Mouse (Mus musculus) megakaryocyte progenitor cell, adult 5-6 weeks (primary cell): Measurements from ENCODE around the gene 1700034I23Rik. TPM values are rescaled to one million over a fixed set of nuclear protein-coding genes. Genes with fewer than 3 reads are reported as not detected.
"Not testable (repeated sequence)": the region's sequence is repeated elsewhere in the genome, so short reads cannot be mapped to it uniquely, and the experiment has no call there.

Source experiments
- ATAC-seq: replicated peaks from 2 replicates; pipeline ENCODE4 v1.8.0; 2016; ENCODE audit warnings: mild to moderate bottlenecking, moderate TSS enrichment, inconsistent platforms; ENCODE audit not compliant: poor library complexity
- total RNA-seq, 2 experiments: library from RNA; stranded (forward) in 1 of 2; stranded (reverse) in 1 of 2; fragments of 157-497, 149-512 nt in 1 of 2; fragments of 200-1000 nt in 1 of 2; gene quantifications; 2 replicates each; pipeline versions ENCODE4 v1.2.3 to v1.2.4; 2015 to 2017

1700034I23Rik gene
- total RNA-seq (2015): not detected in 2 replicates
- total RNA-seq (2017): not detected in 2 replicates

GRCm38 (mm10) chr3:40902443-40902842 is at the start of gene 1700034I23Rik:
1700034I23Rik (minus strand) TSS chr3:40902543.
- not testable (repeated sequence) for ATAC-seq

- peak; percentile 27 for ATAC-seq
These were observed 49.0 kb upstream of the 1700034I23Rik start for GRCm38 (mm10) chr3:40951365-40951764.

DNA sequence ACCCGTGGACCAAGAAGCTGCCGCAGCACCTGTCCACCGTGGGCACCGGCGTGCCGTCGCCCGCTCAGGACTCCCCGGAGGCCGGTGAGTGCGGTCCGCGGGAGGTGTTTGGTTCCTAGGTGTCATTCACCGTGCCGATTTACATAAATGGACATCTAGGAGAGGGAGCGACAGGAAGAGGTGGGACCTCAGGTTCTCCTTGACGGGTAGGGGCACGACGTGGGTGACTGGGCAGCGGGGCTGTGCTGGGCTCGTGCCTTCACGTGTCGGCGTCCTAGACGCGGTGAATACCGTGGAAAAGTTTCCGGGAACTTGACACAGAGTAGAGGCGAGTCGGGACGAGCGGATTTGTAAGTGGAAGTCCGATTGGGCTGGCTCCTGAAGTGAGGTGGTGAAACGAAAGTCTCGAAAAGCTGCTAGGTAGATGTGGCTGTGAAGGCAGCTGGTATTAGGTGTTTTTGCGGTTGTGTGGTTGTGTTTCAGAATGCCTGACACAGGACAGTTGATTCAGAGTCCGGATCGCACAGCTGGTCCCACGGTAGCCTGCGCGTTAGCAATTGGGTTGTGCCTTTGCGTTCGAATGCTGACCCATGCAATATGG is 48.4 kb upstream of the 1700034I23Rik start:
- ATAC-seq: peak; percentile 35

- ATAC-seq: no peak
These were observed 47.7 kb upstream of the 1700034I23Rik start for GRCm38 (mm10) chr3:40949903-40950600.

DNA sequence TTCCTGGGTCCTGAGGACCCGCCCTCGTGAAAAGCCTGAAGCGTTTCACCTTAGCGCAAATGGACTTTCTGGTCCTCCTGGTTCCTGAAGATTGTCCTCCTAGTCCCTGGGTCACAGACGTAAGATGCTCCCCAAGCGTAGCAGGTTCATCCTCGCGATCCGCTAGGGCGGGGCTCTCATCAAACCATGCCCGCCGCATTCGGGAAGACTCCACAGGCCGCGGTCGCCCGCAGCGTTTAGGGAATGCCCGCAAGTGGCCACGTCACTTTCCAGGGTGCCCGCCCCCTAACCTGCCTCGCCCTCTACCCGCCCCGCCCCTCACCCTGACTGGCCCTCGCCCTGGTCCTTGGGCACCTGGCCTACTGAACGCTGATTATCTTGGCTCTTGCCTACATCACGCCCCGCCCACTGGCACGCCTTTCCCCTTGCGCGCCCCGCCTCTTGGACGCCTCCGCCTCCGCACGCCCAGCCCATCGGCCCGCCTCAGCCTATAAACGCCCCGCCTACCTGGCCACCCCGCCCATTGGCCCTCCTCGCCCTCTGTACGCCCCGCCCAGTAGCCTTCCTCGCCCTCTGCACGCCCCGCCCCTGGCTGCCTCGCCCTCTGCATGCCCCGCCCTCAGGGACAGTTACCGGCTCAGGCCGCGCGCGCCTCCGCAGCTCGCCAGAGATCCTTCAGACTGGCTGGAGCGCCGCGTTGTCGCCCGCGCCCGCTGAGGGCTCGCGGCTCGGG is 47.0 kb upstream of the 1700034I23Rik start, which contains the start of gene Larp1b:
Gene Larp1b, plus strand, starts transcription at position 659 of the 733 bp plus-strand sequence.
- ATAC-seq: peak; percentile 88

DNA sequence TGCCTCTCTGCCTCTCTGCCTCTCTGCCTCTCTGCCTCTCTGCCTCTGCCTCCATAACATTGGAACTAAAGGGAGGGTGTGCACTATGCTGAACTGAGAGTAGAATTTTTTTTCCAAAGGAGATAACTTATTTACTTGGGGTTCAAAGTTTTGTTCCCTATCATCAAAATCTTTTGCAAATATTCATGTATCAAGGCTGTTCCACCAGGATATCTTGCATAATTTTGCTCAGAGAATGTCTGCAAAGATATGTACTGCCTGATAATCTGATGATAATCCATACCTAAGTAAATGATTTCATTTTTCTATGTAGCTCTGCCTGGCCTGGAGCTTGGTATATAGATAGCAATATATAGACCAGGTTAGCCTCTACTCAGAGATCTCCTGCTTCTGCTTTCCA is 36.7 kb upstream of the 1700034I23Rik start:
- no peak for ATAC-seq

- ATAC-seq: no peak
These were observed 36.2 kb upstream of the 1700034I23Rik start for GRCm38 (mm10) chr3:40938592-40938991.

GRCm38 (mm10) chr3:40938189-40938588 is 35.8 kb upstream of the 1700034I23Rik start:
- no peak for ATAC-seq

GRCm38 (mm10) chr3:40894336-40894735 is 8.0 kb downstream of the 1700034I23Rik start:
- ATAC-seq: peak; percentile 47

DNA sequence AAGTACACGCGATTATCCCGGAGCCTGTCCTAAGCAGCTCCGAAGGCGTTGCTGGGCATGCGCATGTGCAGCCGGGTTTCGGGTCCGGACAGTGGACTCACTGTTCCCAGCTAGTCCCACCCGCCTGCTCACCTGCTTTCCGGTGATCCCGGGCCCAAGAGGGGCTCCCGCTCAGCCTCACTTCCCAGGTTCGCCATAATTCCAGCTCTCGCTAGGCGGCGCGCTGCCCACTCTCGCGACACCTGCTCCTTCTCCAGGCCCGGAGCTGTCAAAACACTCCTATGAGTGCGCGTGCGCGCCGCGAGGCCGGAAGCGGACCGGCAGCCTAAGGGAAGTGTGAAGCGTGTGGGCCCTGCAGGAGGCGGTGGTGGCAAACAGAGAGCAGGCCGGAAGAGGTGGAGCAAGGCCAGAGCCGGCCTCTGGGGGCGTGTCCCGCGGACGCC is 8.5 kb downstream of the 1700034I23Rik start:
- ATAC-seq: peak; percentile 95

DNA sequence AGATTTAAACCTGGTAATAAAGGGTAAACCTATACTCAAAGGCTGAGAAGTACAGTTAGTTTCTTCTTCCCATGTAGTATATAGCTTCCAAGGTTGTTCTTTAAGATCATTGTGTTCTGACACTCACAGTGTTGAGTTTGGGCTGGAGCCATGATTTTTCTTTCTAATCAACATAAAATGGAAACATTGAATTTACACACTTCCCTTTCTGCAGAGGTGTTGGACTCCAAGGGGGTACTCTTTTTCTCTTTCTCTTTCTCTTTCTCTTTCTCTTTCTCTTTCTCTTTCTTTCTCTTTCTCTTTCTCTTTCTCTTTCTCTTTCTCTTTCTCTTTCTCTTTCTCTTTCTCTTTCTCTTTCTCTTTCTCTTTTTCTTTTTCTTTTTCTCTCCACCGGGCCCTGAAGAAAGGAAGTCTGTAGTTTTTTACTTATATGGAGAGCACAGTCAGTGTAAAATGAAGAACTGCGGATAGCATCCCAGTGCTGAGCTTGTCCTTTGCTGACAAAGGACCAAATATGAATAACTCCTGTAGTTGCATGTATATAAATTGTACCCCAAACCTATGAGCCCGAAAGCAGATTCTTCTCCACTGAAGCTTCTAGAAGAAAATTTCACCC is 49.1 kb downstream of the 1700034I23Rik start:
- ATAC-seq: not testable (repeated sequence)

Other genes starting within 250 kb of the 1700034I23Rik start
- gene Slc25a31, start 193.7 kb downstream of the 1700034I23Rik start, total RNA-seq (2015): not detected in 2 replicates
- not detected in 2 replicates for gene Slc25a31, start 193.7 kb downstream of the 1700034I23Rik start, total RNA-seq (2017)
- gene Hspa4l, start 158.0 kb downstream of the 1700034I23Rik start, total RNA-seq (2015): 39.7 and 45.1 TPM in 2 replicates
- 54.6 and 55.7 TPM in 2 replicates for gene Hspa4l, start 158.0 kb downstream of the 1700034I23Rik start, total RNA-seq (2017)
- 76.6 and 80.1 TPM in 2 replicates for gene Plk4, start 102.5 kb downstream of the 1700034I23Rik start, total RNA-seq (2015)
- 76.3 and 107 TPM in 2 replicates for gene Plk4, start 102.5 kb downstream of the 1700034I23Rik start, total RNA-seq (2017)
- 9.2 and 12.9 TPM in 2 replicates for gene Mfsd8, start 55.7 kb downstream of the 1700034I23Rik start, total RNA-seq (2015)
- gene Mfsd8, start 55.7 kb downstream of the 1700034I23Rik start, total RNA-seq (2017): 4.2 and 6.5 TPM in 2 replicates
- 4.7 and 6.5 TPM in 2 replicates for gene Abhd18, start 55.6 kb downstream of the 1700034I23Rik start, total RNA-seq (2015)
- 3.9 and 7.4 TPM in 2 replicates for gene Abhd18, start 55.6 kb downstream of the 1700034I23Rik start, total RNA-seq (2017)
- 24.0 and 28.6 TPM in 2 replicates for gene Larp1b, start 47.3 kb upstream of the 1700034I23Rik start, total RNA-seq (2015)
- 33.5 and 43.6 TPM in 2 replicates for gene Larp1b, start 47.3 kb upstream of the 1700034I23Rik start, total RNA-seq (2017)
- 22.8 and 30.2 TPM in 2 replicates for gene Pgrmc2, start 180.5 kb upstream of the 1700034I23Rik start, total RNA-seq (2015)
- 15.1 and 20.3 TPM in 2 replicates for gene Pgrmc2, start 180.5 kb upstream of the 1700034I23Rik start, total RNA-seq (2017)